Mouse (Mus musculus): Measurements from ENCODE around the gene Gm29797.

Gm29797 gene

DNA sequence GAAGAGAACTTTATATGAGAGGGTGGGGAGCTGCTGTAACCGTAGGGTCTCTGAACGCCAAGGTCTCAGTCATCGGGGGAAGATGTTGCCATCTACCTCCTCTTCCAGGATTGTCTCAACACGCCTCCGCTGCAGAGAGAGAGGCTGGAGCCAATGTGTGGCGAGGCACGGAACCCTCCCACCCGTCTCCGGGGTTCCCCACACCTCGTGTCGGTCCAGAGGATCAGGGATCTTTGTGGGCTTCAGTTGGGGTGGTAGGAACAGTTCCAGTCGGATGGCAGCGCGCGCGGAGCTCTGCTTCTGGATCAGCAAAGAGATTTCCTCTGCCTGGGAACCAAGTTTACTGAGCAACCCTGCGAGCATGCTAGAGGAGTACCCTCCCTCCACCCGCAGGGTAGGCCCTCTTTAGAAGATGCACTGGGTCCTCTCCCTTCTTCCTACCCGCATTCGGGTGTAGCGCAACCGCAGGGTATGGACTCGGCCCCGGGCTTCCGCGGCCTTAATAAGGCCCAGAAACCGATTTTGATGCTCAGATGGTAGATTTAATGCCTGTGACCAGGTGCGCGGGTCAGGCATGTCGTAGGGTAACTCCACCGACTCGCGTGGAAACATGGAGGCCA, 40.1 kb downstream of the Gm29797 start:
- no peak for DNase-seq (ENCODE audit: low read depth, low spot score)

DNA sequence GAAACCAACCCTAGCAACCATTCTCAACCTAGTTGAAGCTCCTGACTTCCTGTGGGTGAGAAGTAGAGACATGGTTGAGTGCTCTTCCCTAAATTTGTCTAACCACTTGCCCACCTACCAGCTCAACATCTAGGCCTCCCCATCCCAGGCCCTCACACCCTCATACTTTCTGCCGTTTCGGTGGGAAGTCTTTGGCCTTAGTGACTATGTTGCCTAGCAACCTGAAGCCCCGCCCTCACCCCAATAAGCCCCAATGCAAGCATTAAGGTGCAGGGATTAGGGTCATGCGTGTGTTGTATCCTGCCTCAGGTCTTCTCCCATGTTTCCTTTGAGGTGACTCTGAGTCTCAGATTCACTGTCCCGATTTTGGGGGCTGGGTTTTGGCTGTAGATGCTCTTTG, 41.4 kb downstream of the Gm29797 start, which contains the start of gene Lkaaear1:
Lkaaear1 (minus strand) TSS at position 202 of the 400 bp plus-strand sequence.
- no peak for DNase-seq (ENCODE audit: low read depth, low spot score)

GRCm38 (mm10) chr2:181706668-181707067, 49.8 kb downstream of the Gm29797 start:
- no peak for DNase-seq (ENCODE audit: low read depth, low spot score)

All from WW6 (cell line).